Mouse (Mus musculus): Measurements from ENCODE around the gene Lmo1. TPM values are rescaled to one million over a fixed set of nuclear protein-coding genes. Genes with fewer than 3 reads are reported as not detected.

Gene Lmo1
- polyA plus RNA-seq (2012; rRNA removed): 2.1 and 4.8 TPM in 2 replicates

GRCm38 (mm10) chr7:109174949-109175669, at the start of gene Lmo1:
Gene Lmo1 (minus strand): TSS chr7:109175207.

Other genes starting within 250 kb of the Lmo1 start
- 0.47 and 0.63 TPM in 2 replicates for gene Nlrp10, start 245.0 kb downstream of the Lmo1 start, polyA plus RNA-seq (2012; rRNA removed)
- gene Eif3f, start 240.8 kb downstream of the Lmo1 start, polyA plus RNA-seq (2012; rRNA removed): 200 and 254 TPM in 2 replicates
- 1.6 and 1.8 TPM in 2 replicates for gene Tub, start 224.9 kb downstream of the Lmo1 start, polyA plus RNA-seq (2012; rRNA removed)
- gene Ric3, start 91.9 kb downstream of the Lmo1 start, polyA plus RNA-seq (2012; rRNA removed): 1.5 and 2.8 TPM in 2 replicates

Data from colon, adult 2 months (tissue).